Mouse (Mus musculus) B cell, adult (primary cell): ENCODE measurements around the gene Etfrf1. TPM values are rescaled to one million over a fixed set of nuclear protein-coding genes. Genes with fewer than 3 reads are reported as not detected.

Experiments used
- total RNA-seq: library from RNA; stranded (reverse); gene quantifications from 4 replicates; pipeline ENCODE4 v1.2.4, GENCODE M21; 2023; ENCODE audit not compliant: inconsistent age

Gene Etfrf1
- total RNA-seq: 11.2 to 17.4 TPM (median 13.2 TPM) in 4 replicates

DNA sequence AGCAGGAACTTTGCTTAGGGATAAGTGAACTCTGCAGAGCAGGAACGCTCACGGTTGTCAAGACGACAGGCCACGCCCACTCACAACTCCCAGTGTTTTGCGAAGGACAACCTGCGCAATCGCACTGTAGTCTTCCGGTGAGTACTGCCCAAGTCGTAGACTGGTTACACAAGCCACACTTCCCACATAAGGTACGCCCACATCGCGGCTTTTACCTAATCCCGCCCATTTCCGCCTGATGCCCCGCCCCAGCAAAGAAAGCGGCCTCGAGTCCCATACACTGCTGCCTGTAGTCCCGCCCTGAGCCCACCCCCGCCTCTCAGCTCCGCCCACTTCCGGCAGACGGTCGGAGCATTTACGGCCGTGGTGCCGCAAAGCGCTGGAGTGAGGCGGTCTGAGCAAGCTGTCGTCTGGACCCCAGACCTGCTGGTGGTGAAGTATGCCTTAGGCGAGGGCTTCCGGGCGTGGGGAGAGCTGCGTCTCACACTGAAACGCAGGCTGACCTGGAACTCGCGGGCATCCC lies at the start of gene Etfrf1, which contains the start of gene Casc1:
Gene Etfrf1 (plus strand): TSS at position 319 of the 523 bp plus-strand sequence.
Gene Casc1 (minus strand): TSS at position 190 of the 523 bp plus-strand sequence.

GRCm38 (mm10) chr6:145250185-145250791 lies 39.4 kb downstream of the Etfrf1 start, which contains the start of gene Kras:
Kras (minus strand) TSS chr6:145250239.

Other genes starting within 250 kb of the Etfrf1 start
- 0.90 to 2.6 TPM (median 1.8 TPM) in 4 replicates for gene Bcat1, start 134.9 kb upstream of the Etfrf1 start, total RNA-seq
- 345 to 418 TPM (median 366 TPM) in 4 replicates for gene Lrmp, start 95.5 kb upstream of the Etfrf1 start, total RNA-seq
- gene Casc1, start 129 bp upstream of the Etfrf1 start, total RNA-seq: 1.1 to 2.0 TPM (median 1.4 TPM) in 4 replicates
- gene Kras, start 39.1 kb downstream of the Etfrf1 start, total RNA-seq: 107 to 147 TPM (median 127 TPM) in 4 replicates